Mouse (Mus musculus) midbrain, embryonic 13.5 days (tissue): ENCODE data around the gene Zfp655. TPM values are rescaled to one million over a fixed set of nuclear protein-coding genes. Genes with fewer than 3 reads are reported as not detected.
"Not testable (repeated sequence)": the region's sequence is repeated elsewhere in the genome, so short reads cannot be mapped to it uniquely, and the experiment has no call there.

Experiments
- ATAC-seq: fragments of 200-750 bp; cut with Nextera tagmentation; 2 replicates; pipeline ENCODE4 v1.8.0; 2017; ENCODE audit warnings: mild to moderate bottlenecking, moderate TSS enrichment, moderate library complexity
- H3K27ac ChIP-seq: fragments of 300-500 bp; sonication (generic); 2 replicates; pipeline ENCODE4 v1.5.1; 2015; ENCODE audit warnings: inconsistent platforms, mild to moderate bottlenecking, moderate library complexity
- H3K27me3 ChIP-seq: fragments of 300-500 bp; sonication (generic); 2 replicates; pipeline ENCODE4 v1.6.1; 2015; ENCODE audit warnings: mild to moderate bottlenecking, inconsistent platforms
- H3K36me3 ChIP-seq: fragments of 300-500 bp; sonication (generic); 2 replicates; pipeline ENCODE4 v1.6.1; 2015; ENCODE audit warnings: mild to moderate bottlenecking, inconsistent platforms
- H3K4me1 ChIP-seq: fragments of 300-500 bp; sonication (generic); replicated peaks from 2 replicates; pipeline ENCODE4 v1.6.1; 2015; ENCODE audit warnings: inconsistent platforms
- H3K4me2 ChIP-seq: fragments of 300-500 bp; sonication (generic); replicated peaks from 2 replicates; pipeline ENCODE4 v1.6.1; 2015; ENCODE audit warnings: moderate library complexity, mild to moderate bottlenecking, inconsistent platforms
- H3K4me3 ChIP-seq: fragments of 300-500 bp; sonication (generic); replicated peaks from 2 replicates; pipeline ENCODE4 v1.5.1; 2015; ENCODE audit warnings: mild to moderate bottlenecking, inconsistent platforms
- H3K9ac ChIP-seq: fragments of 300-500 bp; sonication (generic); replicated peaks from 2 replicates; pipeline ENCODE4 v1.6.1; 2015; ENCODE audit warnings: mild to moderate bottlenecking, inconsistent platforms
- H3K9me3 ChIP-seq: fragments of 300-500 bp; sonication (generic); 2 replicates; pipeline ENCODE4 v1.6.1; 2016; ENCODE audit warnings: mild to moderate bottlenecking, inconsistent platforms
- WGBS: fragments of 180-500 bp; shearing (Covaris S2); methylation state at CpG from one replicate; pipeline ENCODE4 v1.1.7; 2015; 5-methylcytosine and 5-hydroxymethylcytosine counted together
- polyA plus RNA-seq: library from polyadenylated mRNA; unstranded; fragments of >200 nt; fragmentation: Nextera tagmentation; extraction: Ambion mirVana; gene quantifications from 2 replicates; pipeline ENCODE4 v1.2.1, GENCODE M21; 2015

Gene Zfp655
- polyA plus RNA-seq, 1 experiment from 2014 or later, result 38.7 TPM

DNA sequence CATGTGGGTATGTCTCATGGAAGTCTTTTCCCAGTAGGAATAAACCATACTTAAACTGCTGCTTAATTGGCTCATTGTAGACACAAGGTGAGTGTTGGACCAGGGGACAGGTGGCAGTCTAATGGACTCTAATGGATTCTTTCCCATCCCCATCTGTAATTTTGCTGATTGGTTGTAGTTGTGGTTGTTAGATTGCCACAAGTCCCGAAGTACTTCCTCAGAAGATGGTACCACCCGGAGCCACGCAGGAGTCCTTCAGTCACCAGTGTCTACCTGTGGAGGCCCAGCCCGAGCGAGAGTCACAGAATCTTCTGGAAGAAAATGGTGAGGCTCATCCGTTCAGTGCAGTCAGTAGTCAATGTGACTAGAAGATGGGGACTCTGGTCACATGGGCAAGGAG is 24.1 kb upstream of the Zfp655 start:
- peaks cover 13% of the 10 kb centered on the region for H3K4me1 ChIP-seq
- no peak overlapping the region for H3K9ac ChIP-seq
- no peak overlapping the region for H3K27ac ChIP-seq
- H3K4me3 ChIP-seq, result no peak overlapping the region
- no peak for ATAC-seq
- 96% methylated on average over 6 of the region's 6 CpGs for WGBS
- H3K9me3 ChIP-seq, result no peaks in the 10 kb centered on the region
- H3K27me3 ChIP-seq, result no peaks in the 10 kb centered on the region
- H3K4me2 ChIP-seq, result no peak overlapping the region
- H3K36me3 ChIP-seq, result peaks cover 44% of the 10 kb centered on the region

DNA sequence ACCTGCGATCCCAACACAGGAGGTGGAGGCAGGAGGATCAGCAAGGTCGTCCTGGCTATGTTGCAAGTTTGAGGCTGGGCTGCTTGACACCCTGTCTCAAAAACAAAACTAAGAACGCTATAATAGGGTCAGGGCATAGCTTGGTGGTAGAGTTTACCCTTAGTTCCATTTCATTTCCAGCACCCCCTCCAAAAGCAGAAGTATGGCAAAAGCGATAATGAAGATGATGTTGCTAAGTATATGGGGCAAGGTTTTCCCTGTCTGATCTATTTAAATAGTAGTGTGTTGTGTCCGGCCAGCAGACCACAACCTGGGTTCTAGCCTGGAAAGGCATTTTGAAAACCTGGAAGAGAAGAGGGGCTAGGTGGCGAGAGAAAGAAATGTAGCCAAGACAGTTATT is 23.6 kb upstream of the Zfp655 start:
- 90% methylated on average over 6 of the region's 6 CpGs for WGBS
- H3K27me3 ChIP-seq, result no peaks in the 10 kb centered on the region
- H3K4me2 ChIP-seq, result no peak overlapping the region
- no peak for ATAC-seq
- no peak overlapping the region for H3K9ac ChIP-seq
- H3K36me3 ChIP-seq, result peaks cover 50% of the 10 kb centered on the region
- H3K27ac ChIP-seq, result no peak overlapping the region
- no peak overlapping the region for H3K4me3 ChIP-seq
- no peaks in the 10 kb centered on the region for H3K9me3 ChIP-seq
- H3K4me1 ChIP-seq, result peaks cover 13% of the 10 kb centered on the region

DNA sequence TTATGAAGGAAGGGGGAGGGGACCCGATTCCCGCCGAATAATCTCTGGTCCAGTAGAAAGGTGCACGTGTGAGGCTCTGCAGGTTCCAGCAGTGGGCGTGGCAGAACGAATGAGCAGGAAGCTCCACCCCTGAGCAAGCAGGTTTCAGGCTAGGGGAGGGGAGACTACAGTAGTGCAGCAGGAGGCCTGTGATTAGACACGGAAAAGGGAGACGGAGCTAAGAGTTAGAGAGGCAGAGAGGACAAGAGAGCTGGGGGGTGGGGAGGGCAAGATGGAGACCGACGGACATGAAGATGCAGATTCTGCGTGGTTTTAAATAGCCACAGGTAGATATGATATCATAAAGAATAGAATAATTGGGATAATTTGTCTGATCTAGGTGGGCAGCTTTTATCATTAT is 23.1 kb upstream of the Zfp655 start:
- H3K27ac ChIP-seq, ATAC-seq, H3K4me2 ChIP-seq, H3K9ac ChIP-seq, H3K27me3 ChIP-seq, H3K9me3 ChIP-seq, H3K4me3 ChIP-seq: not testable (repeated sequence)
- Histone ChIP-seq H3K36me3 (peaks cover 53% of the 10 kb centered on the region), H3K4me1 (peaks cover 13% of the 10 kb centered on the region)
- 47% methylated on average over 11 of the region's 11 CpGs for WGBS

DNA sequence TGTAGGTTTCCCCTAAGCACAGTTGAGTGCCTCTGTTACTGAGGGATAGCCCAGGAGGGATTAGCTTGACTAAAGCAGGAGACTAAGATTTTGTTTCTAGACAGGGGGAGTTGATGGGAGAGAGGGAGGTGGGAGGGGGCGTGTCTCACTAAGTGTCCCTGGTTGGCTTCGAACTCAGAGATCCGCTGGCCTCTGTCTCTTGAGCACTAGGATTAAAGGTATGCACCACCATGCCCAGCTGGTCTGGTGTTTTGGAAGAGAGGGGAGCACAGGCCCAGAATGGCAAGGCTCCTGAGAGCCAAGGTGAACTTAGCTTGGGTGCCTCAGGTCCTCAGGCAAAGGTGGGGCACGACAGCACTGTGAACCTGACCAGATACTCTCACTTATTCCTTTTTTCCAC is 20.2 kb upstream of the Zfp655 start:
- no peak overlapping the region for H3K4me3 ChIP-seq
- no peak overlapping the region for H3K9ac ChIP-seq
- H3K27ac ChIP-seq, result no peak overlapping the region
- H3K27me3 ChIP-seq, result no peaks in the 10 kb centered on the region
- peaks cover 74% of the 10 kb centered on the region for H3K36me3 ChIP-seq
- H3K4me1 ChIP-seq, result no peaks in the 10 kb centered on the region
- no peak for ATAC-seq
- no peaks in the 10 kb centered on the region for H3K9me3 ChIP-seq
- 95% methylated on average over 4 of the region's 4 CpGs for WGBS
- H3K4me2 ChIP-seq, result no peak overlapping the region

DNA sequence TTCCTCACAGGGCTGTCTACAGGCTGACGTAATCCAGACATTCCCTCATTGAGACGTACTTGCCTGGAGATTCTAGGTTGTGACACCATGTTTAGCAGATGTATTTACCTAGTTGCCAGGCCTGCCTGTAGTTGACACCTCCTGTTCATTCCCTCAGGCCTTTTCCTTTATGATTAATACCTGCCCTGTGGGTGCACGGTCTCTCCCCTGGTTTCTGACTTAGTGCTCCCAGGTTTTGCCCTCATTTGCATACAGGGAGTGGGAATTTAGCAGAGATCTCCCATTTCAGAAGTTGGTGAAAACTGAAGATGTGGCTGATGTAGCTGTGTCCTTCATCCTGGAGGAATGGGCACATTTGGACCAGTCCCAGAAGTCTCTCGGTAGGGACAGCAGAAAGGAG is 19.3 kb upstream of the Zfp655 start:
- Histone ChIP-seq H3K4me3 (no peak overlapping the region), H3K27ac (no peak overlapping the region), H3K36me3 (peaks cover 70% of the 10 kb centered on the region), H3K4me1 (no peaks in the 10 kb centered on the region), H3K4me2 (no peak overlapping the region), H3K27me3 (no peaks in the 10 kb centered on the region), H3K9me3 (no peaks in the 10 kb centered on the region), H3K9ac (no peak overlapping the region)
- ATAC-seq, result no peak
- WGBS, result 96% methylated on average over 4 of the region's 4 CpGs

DNA sequence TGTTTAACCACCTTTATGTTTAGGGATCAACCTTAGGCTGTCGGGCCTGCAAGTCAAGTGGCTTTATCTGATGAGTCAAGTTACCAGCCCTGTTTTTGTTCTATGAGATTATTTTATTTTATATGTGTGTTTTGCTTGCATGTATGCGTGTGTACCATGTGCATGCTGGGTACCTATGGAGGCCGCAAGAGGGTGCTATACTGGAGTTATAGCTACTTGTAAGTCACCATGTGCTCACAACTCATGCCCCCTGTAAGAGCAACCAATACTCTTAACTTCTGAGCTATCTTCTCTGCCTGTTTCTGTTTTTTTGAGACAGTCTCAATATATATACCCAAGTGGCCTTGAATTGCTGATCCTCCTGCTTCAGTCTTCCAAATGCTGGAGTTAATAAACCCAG is 18.0 kb upstream of the Zfp655 start:
- H3K4me1 ChIP-seq, result no peaks in the 10 kb centered on the region
- WGBS, result 93% methylated on average over 3 of the region's 3 CpGs
- H3K4me3 ChIP-seq, result no peak overlapping the region
- no peak for ATAC-seq
- no peaks in the 10 kb centered on the region for H3K27me3 ChIP-seq
- H3K9ac ChIP-seq, result no peak overlapping the region
- H3K27ac ChIP-seq, result no peak overlapping the region
- no peaks in the 10 kb centered on the region for H3K9me3 ChIP-seq
- H3K36me3 ChIP-seq, result peaks cover 71% of the 10 kb centered on the region
- H3K4me2 ChIP-seq, result no peak overlapping the region

DNA sequence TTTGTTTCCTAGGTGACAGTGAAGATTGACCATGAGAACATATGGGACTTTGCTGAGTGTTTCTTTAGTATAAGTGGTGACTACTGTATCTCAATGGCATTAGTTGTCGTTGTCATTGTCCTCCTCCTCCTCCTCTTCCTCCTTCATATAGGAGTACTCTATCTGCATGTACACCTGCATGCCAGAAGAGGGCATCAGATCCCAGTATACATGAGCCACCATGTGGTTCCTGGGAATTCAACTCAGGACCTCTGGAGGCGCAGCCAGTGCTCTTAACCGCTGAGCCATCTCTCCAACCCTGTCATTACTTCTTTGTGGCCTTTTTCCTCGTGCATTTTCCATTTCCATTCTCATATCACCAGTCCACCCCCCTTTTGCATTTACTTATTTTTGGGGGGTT is 16.8 kb upstream of the Zfp655 start:
- Histone ChIP-seq H3K36me3 (peaks cover 71% of the 10 kb centered on the region), H3K27me3 (no peaks in the 10 kb centered on the region), H3K4me1 (no peaks in the 10 kb centered on the region), H3K9me3 (no peaks in the 10 kb centered on the region), H3K9ac (no peak overlapping the region), H3K27ac (no peak overlapping the region), H3K4me3 (no peak overlapping the region), H3K4me2 (no peak overlapping the region)
- 82% methylated on average over 4 of the region's 4 CpGs for WGBS
- ATAC-seq, result no peak

DNA sequence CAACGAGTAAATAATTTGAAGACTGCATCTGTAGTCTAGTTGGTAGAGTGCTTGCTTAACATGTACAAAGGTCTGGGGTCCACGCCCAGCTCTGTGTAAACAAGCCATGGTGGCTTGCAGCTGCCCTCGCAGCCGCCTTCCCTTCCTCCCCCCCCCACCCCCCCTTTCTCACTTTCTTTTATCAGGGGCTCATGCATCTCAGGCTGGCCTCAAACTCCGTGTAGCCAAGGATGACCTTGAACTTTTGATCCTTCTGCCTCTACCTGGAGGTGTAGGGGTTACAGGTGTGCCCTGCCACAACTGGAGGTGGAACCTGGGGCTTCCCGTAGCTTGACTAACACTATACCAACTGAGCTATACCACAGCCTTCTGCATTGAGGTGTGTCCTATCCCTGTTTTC is 13.8 kb upstream of the Zfp655 start:
- ATAC-seq, result no peak
- 89% methylated on average over 6 of the region's 6 CpGs for WGBS

DNA sequence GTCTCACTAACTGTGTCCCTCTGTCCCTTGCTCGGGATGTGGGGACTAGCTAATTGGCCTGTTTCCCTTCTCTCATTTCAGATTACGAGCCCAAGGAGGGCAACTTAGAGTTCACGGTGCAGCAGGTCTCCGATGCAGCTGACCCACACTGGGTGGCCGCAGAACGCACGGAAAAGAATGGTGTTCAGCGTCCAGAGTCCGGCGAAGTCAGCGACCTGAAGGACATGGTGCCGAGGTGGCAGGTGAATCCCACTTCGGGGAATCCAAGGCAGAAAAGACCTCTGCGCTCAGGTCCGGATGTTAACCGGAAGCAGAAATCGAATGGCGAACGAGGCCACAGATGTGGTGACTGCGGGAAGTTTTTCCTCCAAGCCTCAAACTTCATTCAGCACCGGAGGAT is 13.3 kb upstream of the Zfp655 start:
- no peak overlapping the region for H3K4me2 ChIP-seq
- H3K36me3 ChIP-seq, result peaks cover 73% of the 10 kb centered on the region
- H3K27ac ChIP-seq, result no peak overlapping the region
- H3K9me3 ChIP-seq, result no peaks in the 10 kb centered on the region
- no peaks in the 10 kb centered on the region for H3K4me1 ChIP-seq
- no peaks in the 10 kb centered on the region for H3K27me3 ChIP-seq
- no peak overlapping the region for H3K4me3 ChIP-seq
- no peak overlapping the region for H3K9ac ChIP-seq
- WGBS, result 96% methylated on average over 21 of the region's 21 CpGs
- no peak for ATAC-seq

More for the DNA sequence above, 13.8 kb upstream of the Zfp655 start:
- Histone ChIP-seq H3K4me3 (no peak overlapping the region), H3K4me1 (no peaks in the 10 kb centered on the region), H3K27ac (no peak overlapping the region), H3K27me3 (no peaks in the 10 kb centered on the region), H3K9ac (no peak overlapping the region), H3K4me2 (no peak overlapping the region), H3K9me3 (no peaks in the 10 kb centered on the region), H3K36me3 (peaks cover 73% of the 10 kb centered on the region)

DNA sequence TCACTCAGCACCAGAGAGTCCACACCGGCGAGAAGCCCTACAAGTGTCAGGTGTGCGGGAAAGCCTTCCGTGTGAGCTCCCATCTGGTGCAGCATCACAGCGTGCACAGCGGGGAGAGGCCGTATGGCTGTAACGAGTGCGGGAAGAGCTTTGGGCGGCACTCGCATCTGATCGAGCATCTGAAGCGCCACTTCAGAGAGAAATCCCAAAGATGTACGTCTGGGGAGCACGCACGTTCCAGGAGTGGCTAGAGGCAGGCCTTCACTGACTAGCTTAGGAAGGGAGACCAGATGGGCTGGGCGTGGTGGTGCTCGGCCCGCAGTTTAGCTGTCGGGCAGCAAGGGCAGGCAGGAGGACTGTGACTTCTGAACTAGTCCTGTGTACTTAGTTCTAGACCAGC is 12.8 kb upstream of the Zfp655 start:
- Histone ChIP-seq H3K4me2 (no peak overlapping the region), H3K9ac (no peak overlapping the region), H3K36me3 (peaks cover 73% of the 10 kb centered on the region), H3K4me1 (no peaks in the 10 kb centered on the region), H3K9me3 (no peaks in the 10 kb centered on the region), H3K27me3 (no peaks in the 10 kb centered on the region), H3K27ac (no peak overlapping the region), H3K4me3 (no peak overlapping the region)
- WGBS, result 95% methylated on average over 20 of the region's 20 CpGs
- no peak for ATAC-seq

DNA sequence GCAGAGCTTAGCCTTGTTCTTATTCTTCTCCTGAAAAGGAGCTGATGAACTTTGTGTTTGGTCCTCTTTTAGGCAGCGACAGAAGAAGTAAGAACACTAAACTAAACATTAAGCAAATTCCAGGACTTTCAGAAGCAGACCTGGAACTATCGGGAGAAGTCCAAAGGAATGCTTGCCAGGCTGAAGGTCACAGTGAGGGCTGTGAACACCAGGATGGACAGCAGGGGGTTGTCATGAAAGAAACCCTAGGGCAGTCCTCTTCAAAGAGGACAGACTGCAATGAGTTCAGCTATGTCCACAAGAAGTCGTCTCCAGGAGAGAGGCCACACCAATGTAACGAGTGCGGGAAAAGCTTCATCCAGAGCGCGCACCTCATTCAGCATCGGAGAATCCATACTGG is 11.5 kb upstream of the Zfp655 start:
- H3K27ac ChIP-seq, result no peak overlapping the region
- no peak overlapping the region for H3K9ac ChIP-seq
- no peak overlapping the region for H3K4me3 ChIP-seq
- H3K36me3 ChIP-seq, result peaks cover 63% of the 10 kb centered on the region
- H3K4me1 ChIP-seq, result no peaks in the 10 kb centered on the region
- no peak for ATAC-seq
- no peak overlapping the region for H3K4me2 ChIP-seq
- H3K27me3 ChIP-seq, result no peaks in the 10 kb centered on the region
- WGBS, result 91% methylated on average over 8 of the region's 8 CpGs
- H3K9me3 ChIP-seq, result no peaks in the 10 kb centered on the region

DNA sequence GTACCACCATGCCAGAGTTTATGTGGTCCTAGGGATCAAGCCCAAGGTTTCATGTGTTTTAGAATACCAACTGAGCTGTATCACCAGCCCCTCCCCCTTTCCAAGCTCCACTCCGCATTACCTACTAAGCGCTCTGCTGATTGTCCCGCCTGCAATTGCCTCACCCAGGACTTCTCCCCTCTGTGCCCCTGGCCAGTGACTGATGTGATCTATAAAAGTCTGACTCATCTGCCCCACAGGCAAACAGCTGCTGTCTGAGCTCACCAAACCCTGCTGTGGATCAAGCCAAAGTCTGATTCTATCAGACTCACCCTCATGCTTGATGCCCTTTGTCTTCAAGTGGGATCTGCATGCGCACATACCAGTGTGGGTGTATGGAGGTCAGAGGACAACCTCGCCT is 8.7 kb upstream of the Zfp655 start:
- no peak for ATAC-seq
- Histone ChIP-seq H3K36me3 (peaks cover 55% of the 10 kb centered on the region), H3K27ac (no peak overlapping the region), H3K4me3 (no peak overlapping the region), H3K4me2 (no peak overlapping the region), H3K27me3 (no peaks in the 10 kb centered on the region), H3K9ac (no peak overlapping the region), H3K4me1 (no peaks in the 10 kb centered on the region), H3K9me3 (no peaks in the 10 kb centered on the region)
- WGBS, result 85% methylated on average over 5 of the region's 5 CpGs

DNA sequence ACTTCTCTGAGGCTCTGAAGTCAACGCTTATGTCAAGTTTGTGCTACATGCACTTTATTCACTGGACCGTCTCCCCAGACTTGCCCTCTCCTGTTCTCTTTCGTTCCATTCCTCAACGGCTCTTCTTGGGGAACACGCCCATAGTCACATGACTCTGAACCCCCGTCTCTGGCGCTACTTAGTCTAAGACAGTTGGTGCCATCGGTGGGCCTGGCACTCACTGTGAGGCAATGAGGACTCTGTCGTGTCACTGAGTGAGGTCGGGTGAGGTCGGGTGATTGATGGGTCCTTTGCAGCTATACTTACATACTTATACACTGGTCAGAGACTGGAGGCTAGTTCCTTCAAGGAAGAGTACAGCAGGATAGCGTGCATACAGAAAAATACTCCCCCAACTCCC is 8.1 kb upstream of the Zfp655 start:
- Histone ChIP-seq H3K9me3 (no peaks in the 10 kb centered on the region), H3K36me3 (peaks cover 49% of the 10 kb centered on the region), H3K4me3 (no peak overlapping the region), H3K27ac (no peak overlapping the region), H3K9ac (no peak overlapping the region), H3K27me3 (no peaks in the 10 kb centered on the region), H3K4me1 (no peaks in the 10 kb centered on the region), H3K4me2 (no peak overlapping the region)
- WGBS, result 87% methylated on average over 12 of the region's 12 CpGs
- no peak for ATAC-seq
